Mouse (Mus musculus) lung, adult 2 months (tissue): ENCODE measurements at regions not wholly inside any gene's neighbourhood (a gene's known extent, or its start where the extent isn't known, plus 50 kb on each side); places are given as distances from the start of the nearest gene placed in this dataset.

ENCODE experiments used
- DNase-seq: peaks from one replicate; pipeline ENCODE4 v3.0.0; 2022
- H3K4me1 ChIP-seq: fragments of 200-500 bp; 2 replicates; pipeline ENCODE4 v1.6.1; 2011; ENCODE audit warnings: low read length; ENCODE audit not compliant: control insufficient read depth, insufficient read depth
- H3K4me3 ChIP-seq: fragments of 200-500 bp; replicated peaks from 2 replicates; pipeline ENCODE3; 2011; ENCODE audit warnings: low read depth, mild to moderate bottlenecking, control low read depth, low read length; ENCODE audit errors: extremely low read depth
- CTCF ChIP-seq: fragments of 200-500 bp; IDR thresholded peaks from 2 replicates; pipeline ENCODE4 v1.5.1; 2011; ENCODE audit warnings: mild to moderate bottlenecking, low read length, control low read depth; ENCODE audit not compliant: insufficient read depth
- POLR2A ChIP-seq: fragments of 200-500 bp; IDR thresholded peaks from 2 replicates; pipeline ENCODE4 v1.6.1; 2011; ENCODE audit warnings: low read depth, mild to moderate bottlenecking, control low read depth, low read length, borderline replicate concordance; ENCODE audit errors: extremely low read depth
- WGBS: fragments of 180-500 bp; shearing (Covaris S2); methylation state at CpG from one replicate; pipeline ENCODE4 v1.1.7; 2018; 5-methylcytosine and 5-hydroxymethylcytosine counted together

DNA sequence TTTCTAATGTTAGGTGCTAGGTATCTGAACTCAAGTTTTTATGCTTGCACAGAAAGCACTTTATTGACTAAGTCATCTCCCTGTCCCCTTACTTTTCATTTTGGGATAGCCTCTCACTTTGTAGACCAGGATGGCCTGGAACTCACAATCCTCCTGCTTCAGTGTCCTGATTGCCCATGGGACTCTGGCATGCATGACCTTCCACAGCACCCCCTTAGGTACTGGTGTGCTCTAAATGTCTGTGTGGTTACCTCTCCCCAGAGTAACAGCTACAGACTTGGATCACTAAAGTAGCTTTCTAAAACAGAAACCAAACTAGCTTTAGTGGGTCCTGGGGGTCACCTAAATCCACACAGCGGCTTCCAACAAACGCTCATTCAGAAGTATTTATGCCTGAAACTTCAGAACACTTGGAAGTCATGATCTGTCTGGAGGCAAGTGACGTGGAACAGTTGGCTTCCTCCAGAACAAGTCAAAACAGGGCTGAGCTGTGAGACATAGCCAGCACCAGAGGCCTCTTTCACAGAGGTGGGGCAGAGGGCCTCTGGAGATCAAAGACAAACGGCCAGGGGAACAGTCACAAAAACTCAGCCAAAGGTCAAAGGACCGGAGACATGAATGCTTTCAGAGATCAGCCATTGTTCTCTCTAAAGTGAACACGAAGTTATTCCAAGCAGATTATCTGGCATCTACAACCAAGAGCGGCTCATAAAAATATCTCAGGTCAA lies 80.8 kb upstream of the Nebl start:
- DNase-seq: no peak
- no peak for TF ChIP-seq POLR2A
- no peak for TF ChIP-seq CTCF
- H3K4me1 ChIP-seq: no peaks in the 10 kb centered on the region; the same call in 1 of the 2 replicates
- WGBS: 45% methylated on average over 7 of the region's 7 CpGs
- H3K4me3 ChIP-seq: no peak overlapping the region
